Mouse (Mus musculus) kidney, embryonic 16.5 days (tissue): ENCODE data around the gene Dmbt1. TPM values are rescaled to one million over a fixed set of nuclear protein-coding genes. Genes with fewer than 3 reads are reported as not detected.

Source experiments
- ATAC-seq: fragments of 200-750 bp; cut with Nextera tagmentation; 2 replicates; pipeline ENCODE4 v1.8.0; 2017; ENCODE audit warnings: moderate TSS enrichment; ENCODE audit not compliant: low FRiP score, low TSS enrichment
- H3K27ac ChIP-seq: fragments of 300-500 bp; sonication (generic); 2 replicates; pipeline ENCODE4 v1.5.1; 2014; ENCODE audit warnings: low read length
- H3K27me3 ChIP-seq: fragments of 300-500 bp; sonication (generic); 2 replicates; pipeline ENCODE4 v1.6.1; 2014; ENCODE audit warnings: low read length, control low read depth, mixed read lengths; ENCODE audit not compliant: insufficient read depth
- H3K36me3 ChIP-seq: fragments of 300-500 bp; sonication (generic); 2 replicates; pipeline ENCODE4 v1.6.1; 2014; ENCODE audit warnings: low read length, control low read depth, mixed read lengths; ENCODE audit not compliant: insufficient read depth
- H3K4me1 ChIP-seq: fragments of 300-500 bp; sonication (generic); 2 replicates; pipeline ENCODE4 v1.6.1; 2014; ENCODE audit warnings: low read length, control low read depth, mixed read lengths; ENCODE audit not compliant: insufficient read depth
- H3K4me2 ChIP-seq: fragments of 300-500 bp; sonication (generic); replicated peaks from 2 replicates; pipeline ENCODE4 v1.6.1; 2014; ENCODE audit warnings: low read depth, low read length
- H3K4me3 ChIP-seq: fragments of 300-500 bp; sonication (generic); 2 replicates; pipeline ENCODE4 v1.5.1; 2014; ENCODE audit warnings: mild to moderate bottlenecking, low read length
- H3K9ac ChIP-seq: fragments of 300-500 bp; sonication (generic); replicated peaks from 2 replicates; pipeline ENCODE4 v1.6.1; 2014; ENCODE audit warnings: low read length
- H3K9me3 ChIP-seq: fragments of 300-500 bp; sonication (generic); 2 replicates; pipeline ENCODE4 v1.6.1; 2016; ENCODE audit warnings: low read length, control low read depth
- WGBS: fragments of 180-500 bp; shearing (Covaris S2); extraction: QIAGEN DNeasy Blood & Tissue Kit; methylation state at CpG from one replicate; pipeline ENCODE4 v1.1.7; 2014; 5-methylcytosine and 5-hydroxymethylcytosine counted together
- polyA plus RNA-seq: library from polyadenylated mRNA; unstranded; fragments of >200 nt; fragmentation: Nextera tagmentation; extraction: Ambion mirVana; gene quantifications from 2 replicates; pipeline ENCODE4 v1.2.1, GENCODE M21; 2015

Gene Dmbt1
- polyA plus RNA-seq, 1 experiment from 2014 or later, result not detected

GRCm38 (mm10) chr7:131001976-131002726 is 29.7 kb upstream of the Dmbt1 start:
- H3K9ac ChIP-seq, result no peak overlapping the region
- H3K9me3 ChIP-seq, result peaks cover 12% of the 10 kb centered on the region
- ATAC-seq, result no peak
- 83% methylated on average over 12 of the region's 12 CpGs for WGBS
- H3K36me3 ChIP-seq, result no peaks in the 10 kb centered on the region
- H3K4me1 ChIP-seq, result no peaks in the 10 kb centered on the region
- no peak overlapping the region for H3K4me2 ChIP-seq
- no peak overlapping the region for H3K27ac ChIP-seq
- no peaks in the 10 kb centered on the region for H3K27me3 ChIP-seq
- no peak overlapping the region for H3K4me3 ChIP-seq

- WGBS, result 93% methylated on average over 5 of the region's 5 CpGs
- H3K36me3 ChIP-seq, result no peaks in the 10 kb centered on the region
These were observed 27.8 kb upstream of the Dmbt1 start for GRCm38 (mm10) chr7:131004071-131004470.

DNA sequence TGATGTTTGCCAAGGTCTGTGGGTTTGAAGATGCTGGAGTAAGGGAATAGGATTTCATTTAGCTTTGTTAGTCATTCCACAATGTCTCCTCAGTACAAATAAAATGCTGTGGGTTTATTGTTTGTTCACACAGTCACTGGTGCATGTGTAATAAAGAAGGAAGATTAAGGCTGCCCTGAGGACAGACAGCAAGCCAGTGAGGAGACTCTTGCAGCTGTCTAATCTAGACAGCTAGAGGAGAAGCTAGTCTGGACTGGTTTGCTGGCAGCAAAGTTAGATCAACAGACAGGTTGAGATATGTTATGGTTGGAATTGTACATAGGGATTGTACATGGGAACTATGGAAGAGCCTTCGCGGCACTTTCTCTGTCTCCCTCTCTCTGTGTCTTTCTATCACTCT is 24.6 kb upstream of the Dmbt1 start:
- H3K9ac ChIP-seq, result no peak overlapping the region
- no peaks in the 10 kb centered on the region for H3K4me1 ChIP-seq
- no peak for ATAC-seq
- no peak overlapping the region for H3K4me2 ChIP-seq
- no peaks in the 10 kb centered on the region for H3K27me3 ChIP-seq
- no peak overlapping the region for H3K27ac ChIP-seq
- H3K36me3 ChIP-seq, result no peaks in the 10 kb centered on the region
- H3K9me3 ChIP-seq, result peaks cover 15% of the 10 kb centered on the region
- no peak overlapping the region for H3K4me3 ChIP-seq
- WGBS, result 100% methylated on average over 2 of the region's 2 CpGs

More at GRCm38 (mm10) chr7:131004071-131004470, 27.8 kb upstream of the Dmbt1 start:
- peaks cover 15% of the 10 kb centered on the region for H3K9me3 ChIP-seq
- H3K4me2 ChIP-seq, result no peak overlapping the region
- no peaks in the 10 kb centered on the region for H3K4me1 ChIP-seq
- H3K9ac ChIP-seq, result no peak overlapping the region
- H3K27me3 ChIP-seq, result no peaks in the 10 kb centered on the region
- no peak overlapping the region for H3K4me3 ChIP-seq
- no peak for ATAC-seq
- no peak overlapping the region for H3K27ac ChIP-seq

DNA sequence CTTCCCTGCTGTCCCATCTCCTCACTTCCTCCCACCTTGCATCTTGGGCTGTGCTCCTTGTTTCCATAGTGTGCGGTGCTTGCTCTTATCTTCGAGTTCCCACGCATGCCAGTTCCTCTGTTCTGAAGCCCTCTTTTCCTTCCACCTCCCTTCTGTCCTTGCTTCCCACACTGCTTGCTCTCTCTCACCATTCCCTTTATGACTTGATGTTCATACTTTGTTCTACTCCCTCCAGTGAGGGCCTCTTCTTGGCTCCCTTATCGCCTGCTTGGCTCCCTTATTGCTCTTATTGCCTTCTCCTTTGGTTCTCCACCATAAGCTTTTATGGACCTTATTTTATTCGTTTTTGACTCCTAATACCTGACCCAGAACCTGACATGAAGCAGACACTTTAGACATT is 22.7 kb upstream of the Dmbt1 start:
- Histone ChIP-seq H3K4me3 (no peak overlapping the region), H3K9ac (no peak overlapping the region), H3K36me3 (no peaks in the 10 kb centered on the region), H3K27me3 (no peaks in the 10 kb centered on the region), H3K9me3 (peaks cover 15% of the 10 kb centered on the region), H3K4me2 (no peak overlapping the region), H3K27ac (no peak overlapping the region), H3K4me1 (no peaks in the 10 kb centered on the region)
- ATAC-seq, result no peak
- whole genome bisulfite sequencing, result 80% methylated on average over 5 of the region's 5 CpGs

DNA sequence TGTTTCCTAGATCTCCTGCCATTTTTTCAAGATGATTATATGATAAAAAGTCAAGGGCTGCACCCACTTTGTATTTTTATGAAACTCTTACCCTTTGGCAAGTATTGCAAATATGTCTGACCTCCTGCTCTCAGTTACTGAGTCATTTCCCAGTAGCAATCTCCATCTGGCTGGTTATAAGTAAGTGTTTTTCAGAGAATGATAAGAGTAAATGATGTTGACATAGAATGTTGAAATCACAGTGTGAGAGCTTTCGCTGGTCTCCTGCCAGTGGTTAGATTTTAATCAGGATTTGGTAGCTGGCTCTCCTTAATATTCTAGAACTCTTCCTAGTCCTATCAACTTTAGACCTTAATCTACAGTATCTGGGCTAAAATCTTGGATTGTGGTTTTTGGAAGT is 20.0 kb upstream of the Dmbt1 start:
- no peak overlapping the region for H3K27ac ChIP-seq
- no peak for ATAC-seq

DNA sequence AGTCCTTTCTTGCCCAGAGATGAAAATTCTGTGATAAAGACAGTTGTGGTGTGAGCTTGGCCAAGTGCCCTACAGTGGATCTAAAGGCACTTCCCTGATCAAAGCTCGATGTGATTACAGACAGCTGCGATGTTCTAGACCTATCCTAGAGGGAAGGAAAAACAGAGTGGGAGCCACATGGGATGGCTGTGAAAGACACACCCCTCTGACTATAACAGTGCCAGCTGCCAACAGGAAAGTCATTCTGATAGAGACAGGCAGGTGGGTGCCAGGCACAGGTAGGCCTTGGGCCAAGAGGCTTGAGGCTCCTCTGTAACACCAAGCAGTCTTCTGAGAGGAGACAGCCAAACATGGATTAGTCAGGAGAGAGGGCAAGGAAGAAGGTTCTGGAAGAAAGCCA is 12.7 kb upstream of the Dmbt1 start:
- 89% methylated on average over 2 of the region's 2 CpGs for WGBS
- Histone ChIP-seq H3K36me3 (no peaks in the 10 kb centered on the region), H3K9ac (no peak overlapping the region), H3K4me1 (no peaks in the 10 kb centered on the region), H3K9me3 (no peaks in the 10 kb centered on the region; the same call in 1 of the 2 replicates), H3K27ac (no peak overlapping the region), H3K4me3 (no peak overlapping the region), H3K4me2 (no peak overlapping the region), H3K27me3 (no peaks in the 10 kb centered on the region)
- no peak for ATAC-seq

More for the DNA sequence above, 20.0 kb upstream of the Dmbt1 start:
- Histone ChIP-seq H3K4me2 (no peak overlapping the region), H3K27me3 (no peaks in the 10 kb centered on the region), H3K4me3 (no peak overlapping the region), H3K36me3 (no peaks in the 10 kb centered on the region), H3K4me1 (no peaks in the 10 kb centered on the region), H3K9me3 (peaks cover 3% of the 10 kb centered on the region; the same call in 1 of the 2 replicates), H3K9ac (no peak overlapping the region)
- WGBS, result 76% methylated on average over 1 of the region's 1 CpGs

GRCm38 (mm10) chr7:131024807-131025206 is 7.0 kb upstream of the Dmbt1 start:
- Histone ChIP-seq H3K9me3 (no peaks in the 10 kb centered on the region), H3K9ac (no peak overlapping the region), H3K4me3 (no peak overlapping the region), H3K4me1 (no peaks in the 10 kb centered on the region), H3K4me2 (no peak overlapping the region), H3K27me3 (no peaks in the 10 kb centered on the region), H3K36me3 (no peaks in the 10 kb centered on the region), H3K27ac (no peak overlapping the region)
- 45% methylated on average over 1 of the region's 1 CpGs for WGBS
- ATAC-seq, result no peak

DNA sequence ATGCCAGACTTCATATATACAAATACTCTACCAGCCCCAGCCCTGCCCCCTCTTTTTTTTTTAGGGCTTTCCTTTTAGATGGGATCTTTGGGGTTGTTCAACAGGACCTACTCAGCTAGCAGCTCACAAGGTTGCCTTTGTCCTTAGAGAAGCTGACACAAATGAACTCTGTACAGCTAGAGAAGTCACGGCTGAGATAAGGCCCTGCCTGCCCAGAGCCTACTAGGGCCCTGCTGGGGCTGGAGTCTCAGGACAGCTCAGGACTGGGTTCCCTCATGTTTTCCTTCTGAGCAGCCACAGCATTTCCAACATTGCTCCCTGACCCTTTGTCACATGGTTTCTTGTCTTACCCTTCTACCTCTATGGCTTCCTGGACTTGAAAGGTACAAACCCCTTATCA is 4.3 kb upstream of the Dmbt1 start:
- no peak overlapping the region for H3K27ac ChIP-seq
- no peak for ATAC-seq
- 70% methylated on average over 1 of the region's 1 CpGs for WGBS
- H3K9ac ChIP-seq, result no peak overlapping the region
- no peak overlapping the region for H3K4me3 ChIP-seq
- no peaks in the 10 kb centered on the region for H3K27me3 ChIP-seq
- no peaks in the 10 kb centered on the region for H3K36me3 ChIP-seq
- no peaks in the 10 kb centered on the region for H3K4me1 ChIP-seq
- H3K4me2 ChIP-seq, result no peak overlapping the region
- H3K9me3 ChIP-seq, result no peaks in the 10 kb centered on the region

DNA sequence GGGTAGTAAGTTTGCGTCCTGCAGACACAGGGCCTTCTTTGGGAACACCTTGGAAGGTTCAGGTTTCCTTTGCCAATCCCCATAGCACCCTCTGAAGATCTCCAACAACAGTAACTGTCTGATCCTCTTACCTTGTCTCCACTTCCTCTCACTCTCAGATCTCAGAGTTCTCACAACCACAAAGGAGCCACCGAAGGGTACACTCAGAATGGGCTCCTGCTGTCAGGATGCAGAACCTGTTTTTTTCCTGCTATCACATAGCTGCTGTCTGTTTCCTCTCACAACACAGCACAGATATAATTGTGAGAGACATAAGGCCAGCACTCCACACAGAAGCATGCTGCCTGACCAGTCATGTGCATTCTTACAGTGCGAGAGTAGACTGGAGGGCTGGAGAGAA is 4.5 kb downstream of the Dmbt1 start:
- H3K4me1 ChIP-seq, result no peaks in the 10 kb centered on the region
- no peaks in the 10 kb centered on the region for H3K27me3 ChIP-seq
- no peaks in the 10 kb centered on the region for H3K9me3 ChIP-seq
- WGBS, result 78% methylated on average over 3 of the region's 3 CpGs
- no peak overlapping the region for H3K4me2 ChIP-seq
- no peak overlapping the region for H3K27ac ChIP-seq
- ATAC-seq, result no peak
- no peak overlapping the region for H3K9ac ChIP-seq
- no peak overlapping the region for H3K4me3 ChIP-seq
- H3K36me3 ChIP-seq, result no peaks in the 10 kb centered on the region

GRCm38 (mm10) chr7:131037083-131037482 is 5.2 kb downstream of the Dmbt1 start:
- Histone ChIP-seq H3K27ac (no peak overlapping the region), H3K4me1 (no peaks in the 10 kb centered on the region), H3K9ac (no peak overlapping the region), H3K27me3 (no peaks in the 10 kb centered on the region), H3K4me3 (no peak overlapping the region), H3K36me3 (no peaks in the 10 kb centered on the region), H3K9me3 (no peaks in the 10 kb centered on the region), H3K4me2 (no peak overlapping the region)
- WGBS, result 79% methylated on average over 2 of the region's 2 CpGs
- ATAC-seq, result no peak
